Mouse (Mus musculus): ENCODE results near the gene Msh5.

Msh5 gene

GRCm38 (mm10) chr17:35070556-35071229, 24.1 kb upstream of the Msh5 start:
- in situ Hi-C loops (cut with MboI, MseI) = no loop called here

- in situ Hi-C loops (cut with MboI, MseI) = loop anchor here (10.0 kb wide), 1 partner anchor 54 kb away; the partner anchor contains the start of gene Vwa7
These were observed 21.8 kb upstream of the Msh5 start for GRCm38 (mm10) chr17:35068213-35068914.

GRCm38 (mm10) chr17:35066084-35066483, 19.5 kb upstream of the Msh5 start, which contains the start of gene Mpig6b:
Gene Mpig6b, minus strand, starts transcription at chr17:35066184.
- in situ Hi-C loops (cut with MboI, MseI) = loop anchor here (10.0 kb wide), 1 partner anchor 51 kb away; the partner anchor contains the start of gene Vwa7

- in situ Hi-C loops (cut with MboI, MseI) = loop anchor here (10.0 kb wide), 1 partner anchor 50 kb away; the partner anchor contains the start of gene Vwa7
These were observed 18.7 kb upstream of the Msh5 start, which contains the start of gene Ly6g6c for GRCm38 (mm10) chr17:35064951-35065947. Gene Ly6g6c, plus strand, starts transcription at chr17:35065388.

GRCm38 (mm10) chr17:35064378-35064877, 17.9 kb upstream of the Msh5 start:
- in situ Hi-C loops (cut with MboI, MseI) = loop anchor here (10.0 kb wide), 1 partner anchor 50 kb away; the partner anchor contains the start of gene Vwa7

DNA sequence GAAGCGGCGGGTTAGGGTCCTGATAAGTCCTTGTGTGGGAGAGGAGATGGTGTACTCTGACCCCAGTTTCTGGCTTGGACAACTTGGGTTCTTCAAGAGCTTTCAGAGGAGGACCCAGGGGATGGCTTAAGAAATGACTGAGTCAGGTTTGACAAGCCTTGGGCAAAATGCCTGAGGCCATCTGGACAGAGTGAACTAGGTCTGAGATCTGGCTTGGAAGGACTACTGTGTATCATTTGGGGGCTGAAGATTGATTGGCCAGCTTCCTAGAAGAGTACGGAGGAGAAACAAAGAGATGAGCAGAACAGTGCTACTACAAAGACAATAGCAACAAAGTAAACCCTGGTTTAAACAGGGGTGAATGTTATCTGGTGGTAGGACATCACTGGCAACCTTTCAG, 16.9 kb upstream of the Msh5 start:
- in situ Hi-C loops (cut with MboI, MseI) = loop anchor here (10.0 kb wide), 1 partner anchor 49 kb away; the partner anchor contains the start of gene Vwa7

DNA sequence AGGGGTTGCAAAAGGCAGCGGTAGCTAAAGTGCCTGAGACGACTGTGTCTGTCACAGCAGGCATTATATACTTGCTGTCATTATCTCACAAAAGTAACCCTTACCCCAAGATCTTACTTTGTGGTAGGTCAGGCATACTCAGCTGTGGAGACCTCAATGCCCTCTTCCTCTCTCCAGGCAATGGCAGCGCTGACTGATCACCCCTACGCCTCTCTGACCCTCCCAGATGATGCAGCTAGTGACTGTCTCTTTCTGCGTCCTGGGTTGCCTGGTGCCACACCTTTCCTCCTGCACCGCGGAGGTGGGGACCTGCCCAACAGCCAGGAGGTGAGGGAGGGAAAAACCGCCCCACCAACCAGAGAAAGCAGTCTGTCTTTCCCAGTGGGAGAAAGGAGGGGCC, 14.8 kb upstream of the Msh5 start:
- in situ Hi-C loops (cut with MboI, MseI) = loop anchor here (10.0 kb wide), 1 partner anchor 46 kb away; the partner anchor contains the start of gene Vwa7

DNA sequence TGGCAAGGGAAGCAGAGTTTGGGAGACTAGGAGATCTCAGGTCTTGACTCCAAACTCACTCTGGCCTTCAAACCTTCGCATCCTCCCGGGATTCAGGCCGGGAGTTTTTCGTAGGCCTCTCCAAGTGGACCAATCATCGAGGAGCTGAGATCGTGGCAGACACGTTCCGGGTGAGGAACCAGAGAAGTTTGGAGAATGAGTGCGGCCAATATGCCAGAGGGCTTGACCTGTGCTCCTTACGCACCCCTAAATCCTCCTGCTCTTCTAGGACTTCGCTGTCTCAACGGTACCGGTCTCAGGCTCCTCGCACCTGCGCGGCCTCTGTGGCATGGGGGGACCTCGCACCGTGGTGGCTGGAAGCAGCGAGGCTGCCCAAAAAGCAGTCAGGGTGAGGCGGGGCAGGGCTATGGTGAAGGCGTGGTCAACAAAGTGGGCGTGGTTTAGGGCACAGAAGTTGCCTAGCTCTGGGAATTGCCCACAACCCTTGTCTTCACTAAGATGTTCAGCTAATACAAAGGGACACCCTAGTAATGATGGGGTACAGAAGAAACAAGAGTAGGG, 14.3 kb upstream of the Msh5 start:
- in situ Hi-C loops (cut with MboI, MseI) = loop anchor here (10.0 kb wide), 1 partner anchor 46 kb away; the partner anchor contains the start of gene Vwa7

DNA sequence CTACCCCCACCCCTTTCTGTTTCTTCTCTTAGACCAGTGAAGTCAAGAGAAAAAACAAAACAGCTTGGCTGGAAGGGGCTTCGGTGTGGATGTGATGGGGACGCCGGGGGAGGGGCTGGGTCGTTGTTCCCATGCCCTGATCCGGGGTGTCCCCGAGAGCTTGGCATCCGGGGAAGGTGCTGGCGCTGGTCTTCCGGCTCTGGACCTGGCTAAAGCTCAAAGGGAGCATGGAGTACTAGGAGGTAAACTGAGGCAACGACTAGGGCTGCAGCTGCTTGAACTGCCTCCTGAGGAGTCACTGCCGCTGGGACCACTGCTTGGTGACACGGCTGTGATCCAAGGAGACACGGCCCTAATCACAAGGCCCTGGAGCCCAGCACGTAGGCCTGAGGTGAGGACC, 13.5 kb upstream of the Msh5 start:
- in situ Hi-C loops (cut with MboI, MseI) = loop anchor here (10.0 kb wide), 1 partner anchor 45 kb away; the partner anchor contains the start of gene Vwa7

DNA sequence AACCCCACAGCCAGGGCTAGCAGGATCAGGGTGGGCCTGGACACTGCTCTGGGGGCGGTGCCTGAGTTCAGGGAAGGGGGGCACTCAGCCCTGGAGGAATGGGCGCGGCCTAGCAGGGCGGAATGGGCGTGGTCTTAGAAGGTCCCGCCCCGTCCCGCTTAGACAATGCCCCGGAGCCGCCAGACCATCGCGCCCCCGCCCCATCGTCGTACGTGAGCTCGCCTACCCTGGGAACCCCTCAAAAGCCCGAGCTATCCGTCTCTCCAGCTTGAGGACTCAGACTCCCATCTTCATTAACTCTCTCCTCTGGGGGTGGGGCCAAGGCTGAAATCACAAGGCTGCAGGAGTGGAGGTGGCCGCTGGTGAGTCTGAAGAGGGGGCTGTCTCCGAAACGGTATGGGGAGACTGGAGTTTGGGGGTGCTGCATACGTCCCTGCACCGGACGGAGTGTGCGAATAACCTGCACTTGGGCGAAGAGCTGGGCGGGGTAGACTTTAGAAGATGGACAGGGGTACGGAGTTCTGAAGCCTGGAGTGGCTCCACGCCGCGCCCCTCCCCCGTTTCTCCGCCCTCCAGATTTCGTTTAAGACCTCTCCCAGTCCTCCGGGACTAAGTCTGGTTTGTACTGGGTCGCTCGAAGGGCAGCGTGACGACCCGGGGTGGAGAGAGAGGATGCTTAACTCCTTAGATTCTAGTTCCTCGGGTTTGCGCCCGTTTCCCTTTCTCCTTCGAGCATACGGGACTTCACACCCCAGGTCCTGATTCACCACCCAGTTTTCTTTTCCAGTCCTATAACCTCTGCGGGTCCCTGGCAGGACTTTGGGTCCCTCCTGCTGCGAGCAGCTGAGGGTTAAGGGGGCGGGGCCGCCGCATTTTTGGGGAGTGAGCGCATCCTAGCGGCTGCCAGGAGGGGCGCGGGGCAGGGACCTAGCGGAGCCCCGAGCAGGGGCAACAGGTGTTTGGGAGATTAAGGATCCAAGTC, 12.7 kb upstream of the Msh5 start, which contains the start of gene Ddah2:
Ddah2 (plus strand) TSS at position 125 of the 982 bp plus-strand sequence.
- in situ Hi-C loops (cut with MboI, MseI) = no loop called here

- in situ Hi-C loops (cut with MboI, MseI) = no loop called here
These were observed 11.8 kb upstream of the Msh5 start for GRCm38 (mm10) chr17:35058316-35058715.

DNA sequence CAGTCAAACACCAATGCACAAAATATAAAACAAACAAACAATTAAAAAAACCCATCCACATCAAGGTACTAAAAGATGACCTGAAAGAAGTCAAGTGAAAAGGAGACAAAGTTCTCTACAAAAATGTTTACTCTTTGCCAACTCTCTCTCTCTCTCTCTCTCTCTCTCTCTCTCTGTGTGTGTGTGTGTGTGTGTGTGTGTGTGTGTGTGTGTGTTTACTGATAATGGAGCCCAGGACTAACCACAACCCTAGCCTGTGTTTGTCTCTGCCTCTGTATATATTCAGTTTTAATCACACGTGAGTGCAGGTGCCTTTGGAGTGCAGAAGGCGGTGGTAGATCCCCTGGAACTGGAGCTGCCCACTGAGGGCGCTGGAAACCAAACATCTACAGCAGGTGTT, 10.5 kb upstream of the Msh5 start:
- in situ Hi-C loops (cut with MboI, MseI) = no loop called here

DNA sequence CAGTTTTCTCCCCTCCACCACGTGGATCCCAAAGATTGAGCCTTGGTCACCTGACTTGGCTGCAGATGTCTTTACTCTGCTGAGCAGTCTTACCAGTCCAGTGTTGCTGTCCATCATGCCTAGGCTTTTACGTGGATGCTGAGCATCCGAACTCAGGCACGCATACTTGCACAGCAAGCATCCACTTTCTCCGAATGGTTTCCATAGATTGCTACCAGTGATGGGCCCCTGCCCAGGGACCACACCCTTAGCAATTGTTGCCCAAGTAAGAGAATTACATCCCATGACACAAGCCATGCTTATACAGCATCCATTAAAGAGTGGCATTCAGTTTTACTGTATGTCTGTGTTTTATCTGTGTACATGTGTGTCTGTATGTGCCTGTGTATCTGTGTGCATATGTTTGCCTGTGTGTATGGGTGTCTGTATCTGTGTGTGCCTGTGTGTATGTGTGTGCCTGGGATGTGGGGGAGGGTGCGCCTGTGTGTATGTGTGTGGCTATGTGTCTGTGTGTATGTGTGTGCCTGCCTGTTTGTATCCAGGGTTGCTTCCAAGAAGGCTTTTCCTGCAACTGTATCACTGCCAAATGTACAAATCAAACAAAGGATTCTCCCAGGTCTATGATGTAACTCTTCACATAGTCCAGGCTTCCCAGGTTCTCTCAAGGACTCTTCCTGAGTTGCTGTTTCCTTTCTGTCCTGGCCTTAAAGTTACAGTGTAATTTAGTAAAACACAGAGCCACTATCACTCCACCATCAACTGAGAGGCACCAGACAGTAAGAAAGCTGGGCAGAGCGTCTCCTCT, 9.3 kb upstream of the Msh5 start:
- in situ Hi-C loops (cut with MboI, MseI) = no loop called here

GRCm38 (mm10) chr17:35052271-35052798, 5.8 kb upstream of the Msh5 start:
- in situ Hi-C loops (cut with MboI, MseI) = no loop called here

- in situ Hi-C loops (cut with MboI, MseI) = no loop called here
These were observed 4.9 kb upstream of the Msh5 start for GRCm38 (mm10) chr17:35051156-35052086.

GRCm38 (mm10) chr17:35050126-35050750, 3.7 kb upstream of the Msh5 start:
- in situ Hi-C loops (cut with MboI, MseI) = no loop called here

DNA sequence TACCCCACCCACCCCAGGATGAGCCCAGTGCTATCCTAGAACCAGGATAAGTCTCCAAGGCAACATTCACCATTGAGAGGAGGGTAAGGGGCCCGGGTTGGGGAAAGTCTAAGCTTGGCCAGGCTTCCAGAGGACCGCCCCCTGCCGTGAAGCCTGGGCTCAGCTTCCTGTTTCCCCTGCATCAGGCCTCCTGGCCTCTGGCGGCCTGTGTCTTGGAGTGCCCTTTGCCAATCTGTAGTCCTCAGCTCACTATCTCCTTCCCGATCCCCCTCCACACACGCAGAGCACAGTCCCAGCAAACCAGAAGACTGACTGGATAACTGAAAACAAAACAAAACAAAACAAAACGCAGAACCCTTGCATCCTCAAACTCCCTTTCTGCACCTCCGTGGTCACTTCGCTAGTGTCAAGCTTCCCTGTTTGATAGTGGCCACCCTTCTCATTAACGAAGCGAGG, 3.0 kb upstream of the Msh5 start, which contains the start of gene Clic1:
Clic1 (plus strand) TSS at position 406 of the 456 bp plus-strand sequence.
- in situ Hi-C loops (cut with MboI, MseI) = no loop called here
